Mouse (Mus musculus): Measurements from ENCODE around the gene Ctsz. TPM values are rescaled to one million over a fixed set of nuclear protein-coding genes. Genes with fewer than 3 reads are reported as not detected.

Ctsz gene
- polyA plus RNA-seq, 1 experiment from 2014 or later, result 110 TPM

DNA sequence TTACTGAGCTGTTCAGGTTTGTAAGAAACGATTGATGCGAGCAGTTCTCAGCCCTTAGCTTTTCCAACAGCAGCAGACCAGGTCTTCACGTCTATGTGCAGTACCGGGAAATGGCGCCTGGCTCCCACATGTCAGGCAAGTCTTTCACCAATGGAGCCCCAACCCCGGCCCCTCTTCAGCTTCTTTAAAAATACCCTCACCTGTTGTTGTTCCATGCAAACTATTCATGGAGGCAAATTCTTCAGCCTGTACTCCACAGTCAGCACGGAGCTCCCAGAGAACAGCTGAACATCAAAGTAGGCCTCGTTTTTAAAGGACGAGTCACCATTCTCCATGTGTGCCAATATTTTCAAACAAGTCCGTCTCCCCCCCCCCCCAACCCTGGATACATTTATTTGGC lies 42.2 kb downstream of the Ctsz start:
- H3K27me3 ChIP-seq (ENCODE audit: control insufficient read depth, insufficient read depth, low read length), result no peaks in the 10 kb centered on the region
- no peak overlapping the region for H3K4me3 ChIP-seq (ENCODE audit: low read depth, low read length)
- H3K9ac ChIP-seq (ENCODE audit: low read depth, low read length), result no peak overlapping the region
- no peak overlapping the region for H3K4me2 ChIP-seq
- H3K36me3 ChIP-seq (ENCODE audit: control insufficient read depth, insufficient read depth, low read length), result no peaks in the 10 kb centered on the region
- no peaks in the 10 kb centered on the region for H3K4me1 ChIP-seq (ENCODE audit: control insufficient read depth, insufficient read depth, low read length)
- H3K9me3 ChIP-seq (replicated peaks; ENCODE audit: control insufficient read depth, low read length), result no peaks in the 10 kb centered on the region
- 85% methylated on average over 10 of the region's 10 CpGs for WGBS (ENCODE audit: insufficient replicate concordance)
- ATAC-seq (replicated peaks; ENCODE audit: insufficient number of reproducible peaks, low FRiP score, low TSS enrichment), result no peak
- H3K27ac ChIP-seq (ENCODE audit: low read depth, low read length), result no peak overlapping the region

DNA sequence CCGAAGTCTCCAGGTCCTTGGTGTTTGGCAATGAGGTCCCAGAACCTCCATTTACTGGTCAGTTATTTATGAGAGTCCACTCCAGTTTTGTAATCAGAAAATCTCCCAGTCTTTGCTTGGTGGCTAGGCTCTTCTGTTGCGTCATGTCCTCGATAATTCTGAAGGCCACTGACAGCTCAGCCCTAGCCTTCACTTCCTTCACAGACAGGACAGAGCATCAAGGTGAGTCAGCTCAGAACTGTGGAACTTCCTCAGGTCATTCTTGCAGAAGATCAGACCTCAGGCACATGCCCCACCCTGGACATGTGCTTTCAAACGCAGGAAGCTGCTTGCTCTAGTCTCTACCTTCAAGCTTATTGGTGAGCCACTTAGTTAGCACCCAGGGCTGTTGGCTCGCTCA lies 45.5 kb downstream of the Ctsz start:
- H3K27ac ChIP-seq (ENCODE audit: low read depth, low read length), result no peak overlapping the region
- 62% methylated on average over 5 of the region's 5 CpGs for WGBS (ENCODE audit: insufficient replicate concordance)
- H3K4me1 ChIP-seq (ENCODE audit: control insufficient read depth, insufficient read depth, low read length), result no peaks in the 10 kb centered on the region
- no peaks in the 10 kb centered on the region for H3K36me3 ChIP-seq (ENCODE audit: control insufficient read depth, insufficient read depth, low read length)
- ATAC-seq (replicated peaks; ENCODE audit: insufficient number of reproducible peaks, low FRiP score, low TSS enrichment), result no peak
- H3K4me2 ChIP-seq, result no peak overlapping the region
- no peaks in the 10 kb centered on the region for H3K27me3 ChIP-seq (ENCODE audit: control insufficient read depth, insufficient read depth, low read length)
- H3K9ac ChIP-seq (ENCODE audit: low read depth, low read length), result no peak overlapping the region
- no peak overlapping the region for H3K4me3 ChIP-seq (ENCODE audit: low read depth, low read length)
- no peaks in the 10 kb centered on the region for H3K9me3 ChIP-seq (replicated peaks; ENCODE audit: control insufficient read depth, low read length)

DNA sequence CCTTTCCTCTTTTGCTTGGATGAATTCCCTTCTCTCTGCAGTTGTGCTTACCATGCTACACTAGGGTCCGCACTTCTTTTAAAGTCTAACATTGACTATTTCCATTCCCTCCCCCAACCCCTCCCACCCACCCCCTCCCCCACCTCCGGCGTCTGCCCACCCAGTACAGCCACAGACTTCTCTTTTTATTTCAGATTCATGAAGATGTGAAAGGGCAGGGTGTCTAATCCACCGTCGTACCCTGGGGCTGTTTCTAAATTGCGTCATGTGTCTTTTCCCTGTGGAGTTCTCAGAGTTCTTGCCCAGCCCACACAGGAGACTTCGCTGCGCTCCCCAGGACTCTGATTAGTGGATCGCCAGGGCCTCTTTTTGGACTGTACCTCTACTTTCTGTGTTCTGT lies 46.3 kb downstream of the Ctsz start:
- Histone ChIP-seq H3K4me1 (ENCODE audit: control insufficient read depth, insufficient read depth, low read length) (no peaks in the 10 kb centered on the region), H3K4me3 (ENCODE audit: low read depth, low read length) (no peak overlapping the region), H3K9me3 (replicated peaks; ENCODE audit: control insufficient read depth, low read length) (no peaks in the 10 kb centered on the region), H3K27me3 (ENCODE audit: control insufficient read depth, insufficient read depth, low read length) (no peaks in the 10 kb centered on the region), H3K9ac (ENCODE audit: low read depth, low read length) (no peak overlapping the region), H3K27ac (ENCODE audit: low read depth, low read length) (no peak overlapping the region), H3K36me3 (ENCODE audit: control insufficient read depth, insufficient read depth, low read length) (no peaks in the 10 kb centered on the region), H3K4me2 (no peak overlapping the region)
- ATAC-seq (replicated peaks; ENCODE audit: insufficient number of reproducible peaks, low FRiP score, low TSS enrichment), result no peak
- 76% methylated on average over 9 of the region's 9 CpGs for WGBS (ENCODE audit: insufficient replicate concordance)

DNA sequence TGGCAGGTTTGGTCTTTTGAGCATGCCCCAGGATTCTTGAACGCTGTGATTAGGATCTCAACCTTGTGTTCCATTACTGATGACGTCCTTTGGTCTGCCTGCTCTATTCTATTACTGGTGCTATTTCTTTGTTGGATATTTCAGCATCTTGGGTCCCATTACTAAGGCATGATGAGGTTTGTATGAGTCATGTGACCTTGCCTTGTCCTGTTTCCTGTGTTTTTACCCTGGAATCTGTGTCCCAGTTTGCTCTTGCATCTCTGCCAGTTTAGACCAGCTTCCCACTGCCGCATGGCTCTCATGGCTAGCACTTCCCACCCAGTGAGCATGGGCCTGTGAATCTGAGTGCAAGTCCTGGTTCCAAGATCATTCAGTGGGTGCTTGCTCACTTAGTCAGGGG lies 46.9 kb downstream of the Ctsz start:
- H3K4me2 ChIP-seq, result no peak overlapping the region
- no peaks in the 10 kb centered on the region for H3K36me3 ChIP-seq (ENCODE audit: control insufficient read depth, insufficient read depth, low read length)
- 84% methylated on average over 3 of the region's 3 CpGs for WGBS (ENCODE audit: insufficient replicate concordance)
- H3K27ac ChIP-seq (ENCODE audit: low read depth, low read length), result no peak overlapping the region
- no peaks in the 10 kb centered on the region for H3K9me3 ChIP-seq (replicated peaks; ENCODE audit: control insufficient read depth, low read length)
- H3K9ac ChIP-seq (ENCODE audit: low read depth, low read length), result no peak overlapping the region
- no peaks in the 10 kb centered on the region for H3K4me1 ChIP-seq (ENCODE audit: control insufficient read depth, insufficient read depth, low read length)
- H3K27me3 ChIP-seq (ENCODE audit: control insufficient read depth, insufficient read depth, low read length), result no peaks in the 10 kb centered on the region
- no peak overlapping the region for H3K4me3 ChIP-seq (ENCODE audit: low read depth, low read length)
- no peak for ATAC-seq (replicated peaks; ENCODE audit: insufficient number of reproducible peaks, low FRiP score, low TSS enrichment)

DNA sequence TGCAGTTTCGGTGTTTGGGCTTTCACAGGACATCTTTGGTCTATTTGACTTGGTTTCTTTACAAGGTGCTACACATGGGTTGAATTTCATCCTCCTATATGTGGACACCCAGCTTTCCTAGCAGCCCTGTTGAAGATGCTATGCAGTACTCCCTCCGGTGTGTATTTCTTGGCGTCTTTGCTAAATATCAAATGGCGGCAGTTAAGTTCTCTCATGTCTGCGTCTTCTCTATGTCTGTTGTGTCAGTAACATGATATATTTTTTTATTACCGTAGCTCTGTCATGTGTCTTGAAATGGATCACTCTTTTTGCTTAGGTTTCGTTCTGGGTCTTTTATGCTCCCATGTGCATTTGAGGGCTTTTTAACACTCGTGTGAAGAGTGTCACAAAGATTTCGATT lies 57.8 kb downstream of the Ctsz start:
- Histone ChIP-seq H3K9me3 (replicated peaks; ENCODE audit: control insufficient read depth, low read length) (no peaks in the 10 kb centered on the region), H3K27me3 (ENCODE audit: control insufficient read depth, insufficient read depth, low read length) (no peaks in the 10 kb centered on the region), H3K27ac (ENCODE audit: low read depth, low read length) (no peak overlapping the region), H3K4me2 (no peak overlapping the region), H3K36me3 (ENCODE audit: control insufficient read depth, insufficient read depth, low read length) (no peaks in the 10 kb centered on the region), H3K9ac (ENCODE audit: low read depth, low read length) (no peak overlapping the region), H3K4me3 (ENCODE audit: low read depth, low read length) (no peak overlapping the region), H3K4me1 (ENCODE audit: control insufficient read depth, insufficient read depth, low read length) (no peaks in the 10 kb centered on the region)
- ATAC-seq (replicated peaks; ENCODE audit: insufficient number of reproducible peaks, low FRiP score, low TSS enrichment), result no peak
- WGBS (ENCODE audit: insufficient replicate concordance), result 85% methylated on average over 9 of the region's 9 CpGs

Other genes with a start within 250 kb of the Ctsz start
- gene Gnas, start 154.7 kb downstream of the Ctsz start, polyA plus RNA-seq (2014; fragmentation: Nextera tagmentation; extraction: Ambion mirVana), result 1,095 and 1,127 TPM in 2 replicates
- gene Gm20721, start 92.3 kb downstream of the Ctsz start, polyA plus RNA-seq (2014; fragmentation: Nextera tagmentation; extraction: Ambion mirVana), result 5.6 and 8.6 TPM in 2 replicates
- 99.5 and 101 TPM in 2 replicates for gene Nelfcd, start 23.2 kb downstream of the Ctsz start, polyA plus RNA-seq (2014; fragmentation: Nextera tagmentation; extraction: Ambion mirVana)
- 11.0 and 14.6 TPM in 2 replicates for gene Tubb1, start 11.7 kb upstream of the Ctsz start, polyA plus RNA-seq (2014; fragmentation: Nextera tagmentation; extraction: Ambion mirVana)
- 953 and 1,053 TPM in 2 replicates for gene Atp5e, start 25.1 kb upstream of the Ctsz start, polyA plus RNA-seq (2014; fragmentation: Nextera tagmentation; extraction: Ambion mirVana)
- 140 and 165 TPM in 2 replicates for gene Prelid3b, start 34.0 kb upstream of the Ctsz start, polyA plus RNA-seq (2014; fragmentation: Nextera tagmentation; extraction: Ambion mirVana)
- gene Zfp831, start 204.5 kb upstream of the Ctsz start, polyA plus RNA-seq (2014; fragmentation: Nextera tagmentation; extraction: Ambion mirVana), result not detected in 2 replicates

All from heart, embryonic 11.5 days (tissue).